Mouse (Mus musculus): ENCODE data around the gene Tenm4. TPM values are rescaled to one million over a fixed set of nuclear protein-coding genes. Genes with fewer than 3 reads are reported as not detected.

Gene Tenm4
- total RNA-seq, 2 experiments from 2014 or later: under 0.01 TPM; not detected in 1

GRCm38 (mm10) chr7:96392600-96392999 is 221.6 kb downstream of the Tenm4 start:
- no peak for ATAC-seq (ENCODE audit: poor library complexity, severe bottlenecking)

GRCm38 (mm10) chr7:96397940-96398339 is 226.9 kb downstream of the Tenm4 start:
- no peak for ATAC-seq (ENCODE audit: poor library complexity, severe bottlenecking)

- ATAC-seq (ENCODE audit: poor library complexity, severe bottlenecking): no peak
Observed at GRCm38 (mm10) chr7:96400411-96400810, 229.4 kb downstream of the Tenm4 start.

GRCm38 (mm10) chr7:96406630-96407214 is 235.7 kb downstream of the Tenm4 start:
- ATAC-seq (ENCODE audit: poor library complexity, severe bottlenecking): no peak

GRCm38 (mm10) chr7:96408161-96408889 is 237.3 kb downstream of the Tenm4 start:
- no peak for ATAC-seq (ENCODE audit: poor library complexity, severe bottlenecking)

- no peak for ATAC-seq (ENCODE audit: poor library complexity, severe bottlenecking)
Observed at GRCm38 (mm10) chr7:96409323-96409880, 238.4 kb downstream of the Tenm4 start.

- no peak for ATAC-seq (ENCODE audit: poor library complexity, severe bottlenecking)
Observed at GRCm38 (mm10) chr7:96413822-96414221, 242.8 kb downstream of the Tenm4 start.

GRCm38 (mm10) chr7:96414290-96415055 is 243.4 kb downstream of the Tenm4 start:
- no peak for ATAC-seq (ENCODE audit: poor library complexity, severe bottlenecking)

GRCm38 (mm10) chr7:96417251-96418004 is 246.4 kb downstream of the Tenm4 start:
- ATAC-seq (ENCODE audit: poor library complexity, severe bottlenecking): no peak

- no peak for ATAC-seq (ENCODE audit: poor library complexity, severe bottlenecking)
Observed at GRCm38 (mm10) chr7:96418146-96418545, 247.1 kb downstream of the Tenm4 start.

GRCm38 (mm10) chr7:96420045-96420444 is 249.0 kb downstream of the Tenm4 start:
- ATAC-seq (ENCODE audit: poor library complexity, severe bottlenecking): no peak

- no peak for ATAC-seq (ENCODE audit: poor library complexity, severe bottlenecking)
Observed at GRCm38 (mm10) chr7:96420926-96421605, 250.0 kb downstream of the Tenm4 start.

GRCm38 (mm10) chr7:96426954-96427353 is 255.9 kb downstream of the Tenm4 start:
- ATAC-seq (ENCODE audit: poor library complexity, severe bottlenecking): no peak

GRCm38 (mm10) chr7:96433307-96433706 is 262.3 kb downstream of the Tenm4 start:
- no peak for ATAC-seq (ENCODE audit: poor library complexity, severe bottlenecking)

- ATAC-seq (ENCODE audit: poor library complexity, severe bottlenecking): no peak
Observed at GRCm38 (mm10) chr7:96438392-96438791, 267.3 kb downstream of the Tenm4 start.

GRCm38 (mm10) chr7:96440161-96440707 is 269.2 kb downstream of the Tenm4 start:
- no peak for ATAC-seq (ENCODE audit: poor library complexity, severe bottlenecking)

GRCm38 (mm10) chr7:96445771-96446170 is 274.7 kb downstream of the Tenm4 start:
- ATAC-seq (ENCODE audit: poor library complexity, severe bottlenecking): no peak

GRCm38 (mm10) chr7:96447806-96448397 is 276.9 kb downstream of the Tenm4 start:
- ATAC-seq (ENCODE audit: poor library complexity, severe bottlenecking): no peak

- ATAC-seq (ENCODE audit: poor library complexity, severe bottlenecking): no peak
Observed at GRCm38 (mm10) chr7:96455957-96456356, 284.9 kb downstream of the Tenm4 start.

All from megakaryocyte, adult 5-6 weeks (primary cell).